8 mouse cellular contexts compared by ENCODE assay signal in genomic region chr17:21566728-21567349, GRCm38 (mm10). TPM values are rescaled to one million over a fixed set of nuclear protein-coding genes. Genes with fewer than 3 reads are reported as not detected.
DNase-seq lines count a peak whose midpoint lies in the region; ATAC-seq lines count a peak whose summit lies in the region.

TSS of gene Zfp948 (plus strand) at chr17:21567008.

- H3K4me3 ChIP-seq in intestine, embryonic 14.5 days (ENCODE audit: low read depth, low read length), result peak within 1 kb of the TSS; percentile 61

- H3K9me3 ChIP-seq in intestine, embryonic 14.5 days (ENCODE audit: control insufficient read depth, low read length), result no peaks in the 10 kb centered on the region

- intact Hi-C loops in left cerebral cortex, postnatal 10 days (cut with DNase I), result no loop called here

- peak within 1 kb of the TSS; percentile 91 for H3K27ac ChIP-seq in intestine, embryonic 14.5 days (ENCODE audit: low read depth)

- H3K4me2 ChIP-seq in intestine, embryonic 14.5 days (ENCODE audit: low read length), result peak within 1 kb of the TSS; percentile 63

- no peaks in the 10 kb centered on the region for H3K27me3 ChIP-seq in intestine, embryonic 14.5 days (replicated peaks; ENCODE audit: control insufficient read depth, insufficient read depth, low read length)

- DNase-seq in adrenal gland, adult 8-10 months, result peak; percentile 83
- peak; percentile 78 for DNase-seq in embryo, embryonic 11.5 days (ENCODE audit: low read depth, low spot score)
- DNase-seq in gastrocnemius, postnatal 25 days, result peak; percentile 83
- peak; percentile 96 for DNase-seq in intestine, embryonic 14.5 days (ENCODE audit: low spot score)
- DNase-seq in left cerebral cortex, postnatal 10 days (ENCODE audit: extremely low spot score in 1 of 2, low spot score in 2 of 2), result peak; percentile 80 to 90
- peak; percentile 64 for DNase-seq in right cerebral cortex, postnatal 14 days
- peak; percentile 76 for DNase-seq in urinary bladder, postnatal 25 days (ENCODE audit: low spot score)

- peaks cover 8% of the 10 kb centered on the region; the same call in 1 of the 2 replicates for H3K4me1 ChIP-seq in intestine, embryonic 14.5 days (replicated peaks; ENCODE audit: control insufficient read depth, insufficient read depth, low read length)

- H3K36me3 ChIP-seq in intestine, embryonic 14.5 days (ENCODE audit: control insufficient read depth, insufficient read depth, low read length), result peaks cover 5% of the 10 kb centered on the region

- under 1% methylated on average over 29 of the region's 29 CpGs for WGBS in intestine, embryonic 14.5 days

- peak within 1 kb of the TSS; percentile 68 for H3K9ac ChIP-seq in intestine, embryonic 14.5 days (ENCODE audit: low read length)

- peak; percentile 93 for ATAC-seq in intestine, embryonic 14.5 days (replicated peaks; ENCODE audit: low FRiP score, low TSS enrichment, low read depth)
- peak; percentile 83 for ATAC-seq in megakaryocyte progenitor cell, adult 5-6 weeks (replicated peaks; ENCODE audit: poor library complexity)

RNA-seq across cellular contexts. Expression of gene Zfp948, which starts in this region (rescaled TPM):
- total RNA-seq in adrenal gland, adult 8-10 months (2022), result 10 to 100 TPM in 1 of 4 experiments, 1 to 10 TPM in 3; 6.8 to 12.5 (median 9.1) TPM
- 1 to 10 TPM; 1.8 to 3.1 TPM for total RNA-seq in gastrocnemius, postnatal 25 days (2021)
- polyA plus RNA-seq in intestine, embryonic 14.5 days (2014; fragmentation: Nextera tagmentation; extraction: Ambion mirVana), result 24.7 and 28.5 TPM in 2 replicates
- total RNA-seq in left cerebral cortex, postnatal 10 days (2021), result 10 to 100 TPM; 17.1 to 17.6 TPM
- total RNA-seq in megakaryocyte progenitor cell, adult 5-6 weeks (2015), result 4.3 TPM in 2 replicates
- total RNA-seq in megakaryocyte progenitor cell, adult 5-6 weeks (2017), result 2.0 and 3.3 TPM in 2 replicates

Comparison
In these comparisons a context has a peak if more than half of its experiments do, and no peak if none do; other contexts are left out.
1. Peak in every context shown above with its lines: DNase-seq, ATAC-seq, H3K4me3 ChIP-seq and H3K27ac ChIP-seq.